Mouse (Mus musculus) adrenal gland, adult 2 months (tissue): ENCODE data around the gene Ccdc77. TPM values are rescaled to one million over a fixed set of nuclear protein-coding genes. Genes with fewer than 3 reads are reported as not detected.
"Not testable (repeated sequence)": the region's sequence is repeated elsewhere in the genome, so short reads cannot be mapped to it uniquely, and the experiment has no call there.

Source experiments
- DNase-seq: peaks from one replicate; pipeline ENCODE4 v3.0.0; 2021
- polyA plus RNA-seq: library from polyadenylated mRNA; depleted of rRNA; stranded (reverse); fragments of >200 nt; gene quantifications from 2 replicates; pipeline ENCODE4 v1.2.3, GENCODE M21; 2012; rRNA removed
- total RNA-seq, 2 experiments: library from RNA; stranded (reverse); gene quantifications; 2 replicates each; pipeline ENCODE4 v1.2.3; 2021

Gene Ccdc77
- total and polyA plus RNA-seq, 3 experiments, result 1.7 to 6.8 (median 4.2) TPM

DNA sequence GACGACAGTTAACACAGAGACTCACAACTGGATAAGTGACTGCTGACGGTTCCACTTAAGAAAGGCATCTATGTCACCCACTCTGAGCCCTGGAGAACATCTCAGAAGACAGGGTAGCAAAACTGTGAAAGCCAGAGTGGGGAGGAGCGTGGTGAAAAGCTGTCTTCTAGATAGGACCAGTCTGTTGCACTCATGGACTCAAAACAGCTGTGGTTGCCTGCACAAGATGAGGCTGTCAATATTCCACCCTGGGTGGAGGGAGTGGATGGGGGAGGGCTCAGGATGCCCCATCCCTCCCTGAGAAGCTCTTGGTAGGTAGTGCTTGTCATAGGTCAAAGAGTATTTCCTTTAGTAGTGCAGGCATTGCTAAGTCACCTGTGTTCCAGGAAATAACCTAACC is 54.4 kb downstream of the Ccdc77 start:
- no peak for DNase-seq

DNA sequence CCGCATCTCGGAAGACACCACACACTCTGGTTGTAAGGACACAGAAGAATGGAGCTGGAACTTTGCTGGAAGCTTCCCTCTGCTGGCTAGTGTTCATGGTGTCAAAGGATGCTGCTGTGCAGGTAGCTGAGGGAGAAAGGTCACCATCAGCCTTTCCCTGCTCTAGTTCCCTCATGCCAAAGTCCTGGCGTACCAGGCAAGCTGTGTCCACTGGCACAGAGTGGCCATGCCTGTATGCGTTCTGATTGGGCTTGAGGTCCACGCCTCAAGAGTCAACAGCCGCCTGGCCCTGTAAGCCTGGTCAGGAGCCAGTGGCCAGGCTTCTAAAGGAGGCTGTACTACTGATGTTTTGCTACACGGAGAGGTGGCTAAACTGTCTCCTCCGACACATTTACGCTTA is 54.8 kb downstream of the Ccdc77 start:
- DNase-seq, result no peak

DNA sequence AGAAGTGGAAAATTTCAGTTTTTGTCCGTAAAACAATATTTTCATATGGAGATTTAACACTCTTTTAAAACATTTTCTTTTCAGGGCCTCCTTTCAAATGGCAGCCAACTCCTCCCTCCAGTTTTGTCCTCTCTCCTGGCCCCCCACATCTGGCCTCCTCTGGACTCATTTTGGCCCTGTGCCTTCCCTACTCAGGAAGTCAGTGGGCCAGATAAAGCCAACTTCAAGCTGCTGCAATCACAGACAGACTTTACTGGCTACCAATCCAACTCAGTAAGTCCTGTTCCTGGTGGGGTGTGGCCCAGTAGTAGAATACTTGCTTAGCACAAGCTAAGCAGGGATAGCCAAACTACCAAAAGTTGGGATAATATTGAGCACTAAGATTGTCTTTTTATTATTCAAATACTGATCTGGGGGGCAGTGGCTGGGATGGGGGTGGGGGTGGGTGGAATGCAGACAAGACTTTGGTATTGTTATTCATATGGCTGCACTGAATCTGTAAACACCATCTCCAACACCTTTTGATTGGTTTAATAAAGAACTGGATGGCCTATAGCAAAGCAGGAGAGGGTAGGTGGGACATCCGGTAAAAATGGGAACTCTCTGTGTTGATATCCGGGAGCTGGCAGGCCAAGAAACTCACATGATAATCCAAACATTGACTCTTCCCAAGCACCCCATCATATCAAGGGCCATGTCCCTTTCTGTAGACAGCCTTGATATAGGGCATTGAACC is 57.1 kb downstream of the Ccdc77 start:
- no peak for DNase-seq

DNA sequence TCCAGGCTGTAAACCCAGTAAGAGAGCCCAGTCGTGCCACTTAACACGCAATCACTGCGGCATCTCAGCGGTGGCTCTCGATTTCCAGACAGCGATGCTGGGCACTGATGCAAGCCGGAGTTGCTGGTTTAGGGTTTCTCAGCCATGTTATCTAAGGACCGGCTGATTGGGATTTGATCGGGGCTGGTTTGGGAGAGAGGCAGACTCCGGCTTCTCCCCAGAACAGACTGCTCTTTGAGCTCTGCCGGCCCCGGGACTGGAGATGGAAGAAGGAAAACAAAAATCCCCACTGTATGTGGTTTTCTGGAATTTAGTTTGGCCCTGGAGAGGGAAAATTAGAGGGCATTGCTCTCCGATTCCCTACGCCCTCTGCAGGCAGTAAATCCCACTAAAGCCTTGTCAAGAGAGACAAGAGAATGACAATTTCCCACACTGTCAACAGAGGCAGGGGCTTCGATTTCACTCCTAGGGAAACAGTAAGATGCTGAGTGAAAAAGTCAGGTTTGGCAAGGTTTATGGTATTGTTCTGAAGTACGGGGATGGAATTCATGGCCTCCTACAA is 61.3 kb downstream of the Ccdc77 start:
- DNase-seq, result no peak

DNA sequence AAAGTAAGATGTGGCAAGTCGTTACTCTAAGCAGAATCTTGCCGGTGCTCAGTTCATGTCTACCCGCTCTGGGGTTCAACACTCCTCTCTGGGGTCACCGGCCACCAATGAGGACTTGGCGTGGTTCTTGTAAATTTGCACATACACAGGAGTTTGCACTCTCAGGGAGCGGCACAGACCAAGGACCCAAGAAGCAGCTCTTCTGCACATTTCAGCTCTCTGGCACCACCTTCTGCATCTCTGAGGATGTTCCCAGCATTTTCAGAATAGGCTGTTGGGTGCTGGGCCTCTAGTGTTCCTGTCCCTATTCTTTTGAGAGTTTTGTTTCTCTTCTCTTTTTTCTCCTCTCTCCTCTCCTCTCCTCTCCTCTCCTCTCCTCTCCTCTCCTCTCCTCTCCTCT is 63.0 kb downstream of the Ccdc77 start:
- peak; percentile 50 for DNase-seq

DNA sequence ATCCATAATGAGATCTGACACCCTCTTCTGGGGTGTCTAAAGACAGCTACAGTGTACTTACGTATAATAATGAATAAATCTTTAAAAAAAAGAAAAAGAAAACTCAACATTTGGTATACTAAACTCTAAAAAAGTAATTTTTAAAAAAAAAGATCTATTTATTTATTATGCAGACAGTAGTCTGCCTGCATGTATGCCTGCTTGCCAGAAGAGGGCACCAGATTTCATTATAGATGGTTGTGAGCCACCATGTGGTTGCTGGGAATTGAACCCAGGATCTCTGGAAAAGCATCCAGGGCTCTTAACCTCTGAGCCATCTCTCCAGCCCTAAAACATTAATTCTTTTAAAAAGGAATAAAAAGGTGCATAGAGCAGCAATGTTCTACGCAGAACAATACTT is 67.6 kb downstream of the Ccdc77 start:
- not testable (repeated sequence) for DNase-seq

DNA sequence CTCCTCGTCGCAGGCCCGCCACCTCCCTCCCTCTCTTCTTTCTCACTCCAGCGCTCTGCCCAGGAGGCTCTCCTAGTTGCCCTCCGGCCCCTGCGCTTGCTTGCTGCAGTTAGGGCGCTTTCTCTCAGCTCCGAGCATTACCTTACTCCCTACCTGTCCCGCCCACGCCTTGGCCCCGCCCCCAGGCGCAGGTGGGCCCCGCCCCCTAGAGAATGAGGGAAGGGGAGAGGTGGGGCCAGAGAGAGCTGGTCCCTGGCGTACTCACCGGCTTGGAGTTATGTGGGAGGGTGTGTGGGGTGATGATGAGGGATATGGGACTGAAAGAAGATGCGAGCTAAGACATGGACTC is 69.4 kb downstream of the Ccdc77 start:
- DNase-seq, result peak; percentile 70

DNA sequence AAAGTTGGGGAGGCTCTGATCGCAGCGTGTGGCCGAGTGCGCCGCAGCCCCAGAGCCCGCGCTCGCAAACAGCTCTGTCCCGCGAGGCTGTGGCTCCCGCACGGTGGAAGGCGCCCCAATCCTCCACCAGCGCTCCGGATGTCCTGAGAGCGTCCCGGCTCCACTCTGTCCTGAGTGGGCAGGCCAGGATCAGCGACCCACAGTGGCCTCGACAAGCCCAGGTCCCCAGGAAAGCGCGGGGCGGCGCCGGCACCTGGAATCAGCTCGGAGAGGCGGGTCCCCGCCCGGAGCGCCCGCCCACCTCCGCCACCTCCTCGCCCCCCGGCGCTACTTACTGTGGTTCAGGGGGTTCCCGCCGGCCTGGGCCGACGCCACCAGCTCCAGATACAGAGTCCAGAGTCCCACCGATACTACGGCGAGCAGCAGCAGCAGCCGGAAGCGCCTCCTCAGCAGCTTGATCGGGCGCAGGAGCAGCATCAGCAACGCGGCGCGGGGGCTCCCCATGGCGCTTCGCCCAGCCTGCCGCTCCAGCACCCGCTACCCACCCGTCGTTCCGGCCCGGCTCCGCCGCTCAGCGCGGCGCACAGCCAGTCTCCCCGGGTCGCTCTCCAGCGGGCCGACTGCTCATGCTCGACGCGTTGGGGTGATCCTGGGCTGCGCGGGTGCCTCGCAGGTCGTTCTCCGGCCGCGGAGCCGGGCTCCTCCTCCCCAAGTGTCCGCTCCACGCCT is 70.0 kb downstream of the Ccdc77 start, which contains the start of the genes D330020A13Rik and B4galnt3:
Gene D330020A13Rik, plus strand, starts transcription at position 309 of the 729 bp plus-strand sequence.
Gene B4galnt3, minus strand, starts transcription at position 504 of the 729 bp plus-strand sequence.
- peak; percentile 73 for DNase-seq

DNA sequence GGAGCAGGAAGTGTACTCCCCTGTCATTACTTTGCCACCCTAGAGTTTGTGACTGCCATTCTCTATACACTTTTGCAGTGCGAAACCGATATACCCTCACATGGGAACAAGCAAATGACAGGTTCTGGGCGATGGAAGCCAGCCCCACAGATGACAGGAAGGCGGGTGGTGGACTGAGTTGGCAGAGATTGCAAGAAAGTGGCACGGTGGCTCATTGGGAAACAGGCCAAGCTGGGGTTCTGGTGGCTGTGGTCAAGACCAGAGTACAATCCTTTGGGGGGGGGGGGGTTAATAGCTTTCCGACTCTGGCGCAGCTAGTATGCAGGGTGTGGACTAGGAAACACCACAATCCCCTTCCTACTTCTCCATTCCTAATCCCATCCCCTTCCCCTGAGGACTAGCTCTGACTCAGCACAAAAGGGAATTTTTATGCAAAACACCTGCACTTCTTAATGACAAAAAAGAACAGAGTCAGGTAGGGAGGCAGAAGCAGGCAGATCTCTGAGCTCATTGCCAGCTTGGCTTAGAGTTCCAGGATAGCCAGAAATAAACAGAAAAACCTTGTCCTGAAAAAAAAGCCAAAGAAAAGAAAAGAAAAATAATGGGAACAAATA is 72.7 kb downstream of the Ccdc77 start:
- DNase-seq, result no peak

DNA sequence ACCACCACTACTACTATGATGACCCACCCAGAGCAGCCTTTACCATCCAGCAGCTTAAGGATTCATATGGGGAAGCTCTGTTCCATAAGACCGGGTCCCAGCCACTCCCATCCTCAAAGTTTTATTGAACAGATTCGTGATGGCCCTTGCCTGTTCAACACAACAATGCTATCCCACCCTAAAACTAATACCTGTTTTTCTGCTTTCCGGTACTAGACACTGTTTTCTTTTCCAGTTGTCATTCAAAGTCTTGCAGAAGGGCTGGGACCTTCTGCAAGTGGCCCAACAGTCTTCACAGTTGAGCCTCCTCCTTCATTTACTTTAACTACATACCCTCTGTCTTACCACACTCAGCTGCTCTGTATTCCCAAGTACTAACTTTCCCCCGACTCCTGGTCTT is 74.7 kb downstream of the Ccdc77 start:
- DNase-seq, result no peak

DNA sequence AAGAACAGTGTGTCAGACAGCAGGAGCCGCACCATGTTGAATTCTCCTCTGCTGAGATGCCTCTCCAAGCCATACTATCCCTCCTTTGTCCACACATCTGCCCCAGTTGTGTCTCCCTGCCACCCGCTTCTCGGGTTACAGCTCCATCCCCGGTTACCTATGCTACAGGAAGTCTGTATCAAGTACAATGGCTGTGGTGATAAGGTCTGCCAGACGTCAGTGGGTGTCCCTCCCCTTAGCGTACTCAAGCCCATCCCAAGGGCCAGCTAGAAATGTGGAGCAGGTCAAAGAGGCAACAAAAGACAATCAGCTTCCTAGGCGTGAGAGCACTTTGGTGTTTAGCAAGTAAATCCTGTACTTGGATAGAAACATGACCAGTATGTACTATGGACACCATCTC is 75.6 kb downstream of the Ccdc77 start:
- DNase-seq, result no peak

DNA sequence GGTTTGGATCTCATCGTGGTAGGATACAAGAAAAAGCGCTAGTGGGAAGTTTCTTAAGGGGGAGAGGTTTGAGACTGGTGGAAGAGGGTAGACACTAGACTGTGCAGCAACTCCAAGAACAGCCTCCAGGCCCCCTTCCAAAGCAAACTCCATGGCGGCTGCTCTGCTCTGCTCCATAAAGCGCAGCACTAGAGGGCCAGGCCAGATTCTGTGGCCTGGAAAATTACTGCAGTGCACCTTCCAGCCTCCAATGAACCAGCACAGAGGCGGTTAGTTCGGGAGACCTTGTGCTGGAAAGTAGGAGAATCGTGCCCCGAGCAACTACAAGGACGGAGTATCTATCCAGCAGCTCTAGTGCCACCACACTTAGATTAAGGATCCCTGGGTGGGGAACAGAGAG is 76.9 kb downstream of the Ccdc77 start:
- peak; percentile 48 for DNase-seq

DNA sequence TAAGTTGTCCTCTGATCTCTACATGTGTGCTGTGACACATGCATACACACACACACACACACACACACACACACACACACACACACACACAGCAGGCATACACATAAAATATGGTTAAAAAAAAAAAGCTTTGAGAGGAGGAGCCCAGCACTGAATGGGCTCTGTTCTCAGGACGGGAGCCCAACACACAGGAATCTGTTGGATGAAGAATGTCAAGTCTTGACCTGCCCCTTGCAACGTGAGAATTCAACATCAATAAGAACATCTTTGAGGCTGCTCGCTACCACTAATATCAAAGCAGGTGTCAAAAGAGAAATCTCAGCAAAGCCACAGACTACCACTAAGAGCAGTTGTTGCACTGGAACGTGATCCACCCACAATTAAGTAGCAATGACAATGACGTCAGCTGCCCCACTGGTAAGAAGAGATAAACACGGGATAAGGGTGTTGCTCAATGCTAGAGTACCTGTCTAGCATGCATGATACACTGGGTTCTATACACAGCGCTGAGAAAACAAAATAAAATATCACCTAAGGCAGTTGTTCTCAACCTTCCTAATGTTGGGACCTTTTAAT is 87.2 kb downstream of the Ccdc77 start:
- no peak for DNase-seq

DNA sequence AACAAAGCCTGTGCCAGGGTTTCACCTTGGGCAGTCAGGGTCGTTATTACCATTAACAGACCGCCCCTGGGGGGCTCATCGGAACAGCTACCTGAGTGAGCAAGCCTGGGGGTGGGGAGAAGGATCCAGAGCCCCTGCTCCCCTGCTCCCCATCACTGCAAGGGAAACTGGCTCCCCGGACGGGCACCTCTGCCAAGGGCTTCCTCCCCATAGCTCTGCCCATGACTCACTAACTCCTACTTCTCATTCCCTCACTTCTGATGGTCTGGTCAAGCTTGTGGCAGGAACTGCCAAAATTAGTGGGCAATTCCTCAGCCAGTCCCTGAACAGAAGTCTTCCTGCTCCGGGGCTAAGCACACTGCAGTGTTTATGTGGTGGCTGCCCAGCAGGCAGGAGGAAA is 88.9 kb downstream of the Ccdc77 start:
- peak; percentile 58 for DNase-seq

DNA sequence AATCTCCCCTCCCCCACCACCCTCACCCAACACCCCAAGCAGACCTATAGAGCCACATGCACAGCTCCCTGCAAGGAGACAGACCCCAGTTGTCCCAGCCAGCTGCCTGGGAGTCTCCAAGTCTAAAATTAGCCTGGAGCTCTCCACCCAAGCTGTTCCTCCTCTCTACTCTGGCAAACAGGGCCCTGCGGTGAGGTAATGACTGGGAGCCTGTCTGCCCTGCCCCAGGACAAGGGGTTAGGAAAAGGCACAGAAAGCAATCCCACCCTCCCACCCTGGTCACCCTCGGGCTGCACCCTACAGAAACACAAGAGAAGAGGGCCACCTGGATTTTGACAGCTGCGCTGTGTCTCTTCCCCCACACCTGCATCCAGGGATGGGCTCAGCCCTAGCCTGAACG is 89.3 kb downstream of the Ccdc77 start:
- no peak for DNase-seq

Other genes starting within 250 kb of the Ccdc77 start
- gene D330020A13Rik, start 70.0 kb downstream of the Ccdc77 start, total RNA-seq, result under 1 TPM in 1 of 2 experiments, not detected in 1; 0.38 TPM
- 4.5 and 6.4 TPM in 2 replicates for gene D330020A13Rik, start 70.0 kb downstream of the Ccdc77 start, polyA plus RNA-seq
- 10 to 100 TPM in 1 of 2 experiments, 1 to 10 TPM in 1; 5.6 to 12.6 TPM for gene B4galnt3, start 69.8 kb downstream of the Ccdc77 start, total RNA-seq
- 4.7 and 5.0 TPM in 2 replicates for gene B4galnt3, start 69.8 kb downstream of the Ccdc77 start, polyA plus RNA-seq
- 10 to 100 TPM; 42.8 to 46.2 TPM for gene Kdm5a, start 250 bp downstream of the Ccdc77 start, total RNA-seq
- gene Kdm5a, start 250 bp downstream of the Ccdc77 start, polyA plus RNA-seq, result 1.0 TPM in 2 replicates
- 10 to 100 TPM in 1 of 2 experiments, 1 to 10 TPM in 1; 8.7 to 10.5 TPM for gene Il17ra, start 98.9 kb upstream of the Ccdc77 start, total RNA-seq
- 9.2 and 15.1 TPM in 2 replicates for gene Il17ra, start 98.9 kb upstream of the Ccdc77 start, polyA plus RNA-seq
- under 1 TPM; 0.06 to 0.10 TPM for gene Tmem121b, start 129.4 kb upstream of the Ccdc77 start, total RNA-seq
- 0.03 and 0.12 TPM in 2 replicates for gene Tmem121b, start 129.4 kb upstream of the Ccdc77 start, polyA plus RNA-seq
- gene Hdhd5, start 166.9 kb upstream of the Ccdc77 start, total RNA-seq, result 10 to 100 TPM; 25.2 to 26.8 TPM
- gene Hdhd5, start 166.9 kb upstream of the Ccdc77 start, polyA plus RNA-seq, result 27.6 and 30.3 TPM in 2 replicates